Mouse (Mus musculus): ENCODE measurements around the gene Trpm3.

DNA sequence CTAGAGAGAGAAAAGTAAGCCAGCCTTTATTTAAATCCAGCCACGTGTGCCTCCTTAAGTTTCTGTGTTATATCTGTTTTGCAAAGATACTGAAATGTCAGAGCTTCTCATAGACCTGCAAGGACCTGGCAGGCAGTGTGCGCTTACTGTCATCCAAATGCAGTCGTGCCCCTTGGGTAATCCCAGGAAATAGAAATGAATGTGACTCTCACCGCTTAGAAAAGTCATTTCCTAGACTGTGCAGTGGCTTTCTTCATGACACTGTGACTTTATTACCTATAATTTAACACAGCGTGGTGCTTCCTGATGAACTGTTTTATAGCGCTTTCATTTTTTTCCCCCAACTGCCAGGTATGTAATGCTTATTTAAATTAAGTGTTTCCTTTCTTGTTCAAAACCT lies 379.7 kb downstream of the Trpm3 start:
- TF ChIP-seq CTCF (IDR thresholded peaks at IDR 0.05; ENCODE audit: low read depth, low read length) (no peak), TAL1 (conservative IDR thresholded peaks at IDR 0.05; ENCODE audit: low read depth, low read length) (no peak), GATA1 (IDR thresholded peaks at IDR 0.05; ENCODE audit: borderline replicate concordance, low read length) (no peak), POLR2AphosphoS5 (IDR thresholded peaks at IDR 0.05; ENCODE audit: insufficient replicate concordance, low read depth, low read length) (no peak)
